Mouse (Mus musculus): ENCODE results near the gene Hist1h4d.

- TF ChIP-seq CTCF (IDR thresholded peaks at IDR 0.05; ENCODE audit: insufficient read depth, low read depth, low read length) (no peak), POLR2A (IDR thresholded peaks at IDR 0.05; ENCODE audit: insufficient read depth, low read depth, low read length) (peak; percentile 81)
These were observed 37.2 kb upstream of the Hist1h4d start, which contains the start of gene Hist1h3f for GRCm38 (mm10) chr13:23543965-23544786.

All from olfactory bulb, adult 2 months (tissue).